Mouse (Mus musculus) midbrain, embryonic 15.5 days (tissue): ENCODE data around the gene Gm648. TPM values are rescaled to one million over a fixed set of nuclear protein-coding genes. Genes with fewer than 3 reads are reported as not detected.

Experiments used
- microRNA-seq: library from miRNA; unstranded; fragments of <30 nt; microRNA quantifications from one replicate; pipeline ENCODE4, GENCODE M21; 2016
- polyA plus RNA-seq: library from polyadenylated mRNA; unstranded; fragments of >200 nt; fragmentation: Nextera tagmentation; extraction: Ambion mirVana; gene quantifications from 2 replicates; pipeline ENCODE4 v1.2.1, GENCODE M21; 2015

The Gm648 gene
- polyA plus RNA-seq, 1 experiment from 2014 or later = 0.27 TPM

Small RNA genes lying within 50 kb of the gene (microRNA-seq; reads per million reads assigned to microRNA genes)
- gene Mir5116 = not detected

Other genes with a start within 250 kb of the Gm648 start
- 6.0 and 6.1 TPM in 2 replicates for gene Zfp449, start 203.2 kb downstream of the Gm648 start, polyA plus RNA-seq
- 41.0 and 43.5 TPM in 2 replicates for gene Smim10l2a, start 175.0 kb downstream of the Gm648 start, polyA plus RNA-seq
- gene Gm2174, start 101.6 kb downstream of the Gm648 start, polyA plus RNA-seq = 0.99 and 1.6 TPM in 2 replicates
- gene Ints6l, start 94.7 kb downstream of the Gm648 start, polyA plus RNA-seq = 19.4 and 19.9 TPM in 2 replicates
- not detected in 2 replicates for gene Gm10477, start 24.9 kb downstream of the Gm648 start, polyA plus RNA-seq
- gene Mmgt1, start 48.5 kb upstream of the Gm648 start, polyA plus RNA-seq = 55.3 and 57.9 TPM in 2 replicates
- 68.0 and 73.9 TPM in 2 replicates for gene Slc9a6, start 60.2 kb upstream of the Gm648 start, polyA plus RNA-seq
- gene Fhl1, start 182.2 kb upstream of the Gm648 start, polyA plus RNA-seq = 172 and 177 TPM in 2 replicates